Mouse (Mus musculus): ENCODE measurements around the gene Ube4a.

GRCm38 (mm10) chr9:44992271-44992670 lies 26.9 kb upstream of the Ube4a start:
- TF ChIP-seq FLI1 (IDR thresholded peaks at IDR 0.05; ENCODE audit: low read length) (no peak), GATA1 (IDR thresholded peaks at IDR 0.05; ENCODE audit: borderline replicate concordance, low read length) (no peak)
